Mouse (Mus musculus): ENCODE data around the gene Qrich2. TPM values are rescaled to one million over a fixed set of nuclear protein-coding genes. Genes with fewer than 3 reads are reported as not detected.
A peak's percentile ranks its signal among the peaks of the same experiment; 100 is the strongest.
"Not testable (repeated sequence)": the region's sequence is repeated elsewhere in the genome, so short reads cannot be mapped to it uniquely, and the experiment has no call there.

Qrich2 gene
- total and polyA plus RNA-seq, 2 experiments from 2014 or later = 0.14 TPM; not detected in 1

- H3K9ac ChIP-seq (replicated peaks; ENCODE audit: low read length, poor library complexity, severe bottlenecking) = no peak overlapping the region
- DNase-seq (ENCODE audit: low spot score) = no peak
- no peak for TF ChIP-seq CTCF (IDR thresholded peaks at IDR 0.05)
- H3K4me3 ChIP-seq (ENCODE audit: low read depth, low read length) = peak overlapping the region; percentile 20; the same call in 1 of the 2 replicates
- no peaks in the 10 kb centered on the region for H3K4me1 ChIP-seq (ENCODE audit: insufficient read depth, low read length)
- no peak for ATAC-seq (ENCODE audit: low FRiP score)
- peak overlapping the region; percentile 33 for H3K4me2 ChIP-seq (ENCODE audit: low read depth, low read length, poor library complexity, severe bottlenecking)
- no peaks in the 10 kb centered on the region for H3K27me3 ChIP-seq (ENCODE audit: insufficient read depth, low read length)
- H3K9me3 ChIP-seq (ENCODE audit: low read length) = no peaks in the 10 kb centered on the region
- WGBS = 26% methylated on average over 34 of the region's 34 CpGs
- no peaks in the 10 kb centered on the region for H3K36me3 ChIP-seq (ENCODE audit: insufficient read depth, low read length)
- no peak overlapping the region for H3K27ac ChIP-seq (ENCODE audit: low read depth, low read length)
Observed at GRCm38 (mm10) chr11:116498596-116498995, 32.6 kb upstream of the Qrich2 start.

GRCm38 (mm10) chr11:116497313-116497712 lies 31.3 kb upstream of the Qrich2 start:
- Histone ChIP-seq H3K36me3 (ENCODE audit: insufficient read depth, low read length) (no peaks in the 10 kb centered on the region), H3K9ac (replicated peaks; ENCODE audit: low read length, poor library complexity, severe bottlenecking) (no peak overlapping the region), H3K4me1 (ENCODE audit: insufficient read depth, low read length) (no peaks in the 10 kb centered on the region), H3K27ac (ENCODE audit: low read depth, low read length) (no peak overlapping the region), H3K4me3 (ENCODE audit: low read depth, low read length) (no peak overlapping the region), H3K27me3 (ENCODE audit: insufficient read depth, low read length) (no peaks in the 10 kb centered on the region), H3K9me3 (ENCODE audit: low read length) (no peaks in the 10 kb centered on the region), H3K4me2 (ENCODE audit: low read depth, low read length, poor library complexity, severe bottlenecking) (no peak overlapping the region)
- 93% methylated on average over 4 of the region's 4 CpGs for WGBS
- no peak for DNase-seq (ENCODE audit: low spot score)
- no peak for TF ChIP-seq CTCF (IDR thresholded peaks at IDR 0.05)
- ATAC-seq (ENCODE audit: low FRiP score) = no peak

GRCm38 (mm10) chr11:116494474-116495174 lies 28.6 kb upstream of the Qrich2 start:
- Histone ChIP-seq H3K4me1 (ENCODE audit: insufficient read depth, low read length) (no peaks in the 10 kb centered on the region), H3K4me3 (ENCODE audit: low read depth, low read length) (no peak overlapping the region), H3K9ac (replicated peaks; ENCODE audit: low read length, poor library complexity, severe bottlenecking) (no peak overlapping the region), H3K27ac (ENCODE audit: low read depth, low read length) (no peak overlapping the region), H3K27me3 (ENCODE audit: insufficient read depth, low read length) (no peaks in the 10 kb centered on the region), H3K4me2 (ENCODE audit: low read depth, low read length, poor library complexity, severe bottlenecking) (no peak overlapping the region), H3K9me3 (ENCODE audit: low read length) (no peaks in the 10 kb centered on the region), H3K36me3 (ENCODE audit: insufficient read depth, low read length) (no peaks in the 10 kb centered on the region)
- peak; percentile 61 for DNase-seq (ENCODE audit: low spot score)
- TF ChIP-seq CTCF (IDR thresholded peaks at IDR 0.05) = no peak
- WGBS = 44% methylated on average over 13 of the region's 13 CpGs
- ATAC-seq (ENCODE audit: low FRiP score) = no peak

- DNase-seq (ENCODE audit: low spot score) (peak; percentile 58), ATAC-seq (ENCODE audit: low FRiP score) (no peak)
- H3K9me3 ChIP-seq (ENCODE audit: low read length) = no peaks in the 10 kb centered on the region
- peak; percentile 66 for TF ChIP-seq CTCF (IDR thresholded peaks at IDR 0.05)
- no peak within 1 kb of the TSS for H3K9ac ChIP-seq (replicated peaks; ENCODE audit: low read length, poor library complexity, severe bottlenecking)
- no peaks in the 10 kb centered on the region for H3K36me3 ChIP-seq (ENCODE audit: insufficient read depth, low read length)
- H3K4me3 ChIP-seq (ENCODE audit: low read depth, low read length) = no peak within 1 kb of the TSS
- no peak within 1 kb of the TSS for H3K27ac ChIP-seq (ENCODE audit: low read depth, low read length)
- no peaks in the 10 kb centered on the region for H3K27me3 ChIP-seq (ENCODE audit: insufficient read depth, low read length)
- WGBS = 26% methylated on average over 4 of the region's 4 CpGs
- H3K4me2 ChIP-seq (ENCODE audit: low read depth, low read length, poor library complexity, severe bottlenecking) = no peak within 1 kb of the TSS
- H3K4me1 ChIP-seq (ENCODE audit: insufficient read depth, low read length) = 0 out of 2 replicates have a peak, but pooled peaks cover 2% of the 10 kb centered on the region
Observed at GRCm38 (mm10) chr11:116493795-116494252, 27.8 kb upstream of the Qrich2 start, which contains the start of gene Prpsap1. Gene Prpsap1, minus strand, starts transcription at chr11:116494202.

GRCm38 (mm10) chr11:116493191-116493590 lies 27.1 kb upstream of the Qrich2 start:
- no peak for DNase-seq (ENCODE audit: low spot score)
- Histone ChIP-seq H3K4me3 (ENCODE audit: low read depth, low read length) (no peak overlapping the region), H3K27me3 (ENCODE audit: insufficient read depth, low read length) (no peaks in the 10 kb centered on the region), H3K9ac (replicated peaks; ENCODE audit: low read length, poor library complexity, severe bottlenecking) (no peak overlapping the region), H3K9me3 (ENCODE audit: low read length) (no peaks in the 10 kb centered on the region), H3K36me3 (ENCODE audit: insufficient read depth, low read length) (no peaks in the 10 kb centered on the region), H3K4me1 (ENCODE audit: insufficient read depth, low read length) (0 out of 2 replicates have a peak, but pooled peaks cover 2% of the 10 kb centered on the region), H3K4me2 (ENCODE audit: low read depth, low read length, poor library complexity, severe bottlenecking) (no peak overlapping the region), H3K27ac (ENCODE audit: low read depth, low read length) (no peak overlapping the region)
- WGBS = 81% methylated on average over 5 of the region's 5 CpGs
- no peak for ATAC-seq (ENCODE audit: low FRiP score)
- TF ChIP-seq CTCF (IDR thresholded peaks at IDR 0.05) = no peak

- not testable (repeated sequence) for H3K27me3 ChIP-seq (ENCODE audit: insufficient read depth, low read length); H3K4me3 ChIP-seq (ENCODE audit: low read depth, low read length); ATAC-seq (ENCODE audit: low FRiP score); H3K27ac ChIP-seq (ENCODE audit: low read depth, low read length); H3K4me2 ChIP-seq (ENCODE audit: low read depth, low read length, poor library complexity, severe bottlenecking); H3K36me3 ChIP-seq (ENCODE audit: insufficient read depth, low read length); H3K9me3 ChIP-seq (ENCODE audit: low read length); H3K9ac ChIP-seq (replicated peaks; ENCODE audit: low read length, poor library complexity, severe bottlenecking); DNase-seq (ENCODE audit: low spot score); H3K4me1 ChIP-seq (ENCODE audit: insufficient read depth, low read length)
- 89% methylated on average over 1 of the region's 1 CpGs for WGBS
Observed at GRCm38 (mm10) chr11:116492507-116492906, 26.5 kb upstream of the Qrich2 start.

All from midbrain, postnatal 0 days (tissue).